Mouse (Mus musculus) forebrain, embryonic 12.5 days (tissue): ENCODE data around the gene Xrcc4. TPM values are rescaled to one million over a fixed set of nuclear protein-coding genes. Genes with fewer than 3 reads are reported as not detected.
A peak's percentile ranks its signal among the peaks of the same experiment; 100 is the strongest.

Experiments used
- ATAC-seq: fragments of 200-750 bp; cut with Nextera tagmentation; 2 replicates; pipeline ENCODE4 v1.8.0; 2017; ENCODE audit warnings: moderate TSS enrichment; ENCODE audit not compliant: low FRiP score
- H3K27ac ChIP-seq: fragments of 300-500 bp; sonication (generic); 2 replicates; pipeline ENCODE4 v1.5.1; 2016; ENCODE audit warnings: mild to moderate bottlenecking
- H3K27me3 ChIP-seq: fragments of 300-500 bp; sonication (generic); 2 replicates; pipeline ENCODE4 v1.6.1; 2016; ENCODE audit warnings: mild to moderate bottlenecking
- H3K36me3 ChIP-seq: fragments of 300-500 bp; sonication (generic); replicated peaks from 2 replicates; pipeline ENCODE4 v1.6.1; 2016; ENCODE audit warnings: mild to moderate bottlenecking
- H3K4me1 ChIP-seq: fragments of 300-500 bp; sonication (generic); 2 replicates; pipeline ENCODE4 v1.6.1; 2016
- H3K4me2 ChIP-seq: fragments of 300-500 bp; sonication (generic); 2 replicates; pipeline ENCODE4 v1.6.1; 2016; ENCODE audit warnings: mild to moderate bottlenecking, moderate library complexity
- H3K4me3 ChIP-seq: fragments of 300-500 bp; sonication (generic); replicated peaks from 2 replicates; pipeline ENCODE4 v1.5.1; 2016; ENCODE audit warnings: mild to moderate bottlenecking
- H3K9ac ChIP-seq: fragments of 300-500 bp; sonication (generic); 2 replicates; pipeline ENCODE4 v1.6.1; 2016; ENCODE audit warnings: mild to moderate bottlenecking
- H3K9me3 ChIP-seq: fragments of 300-500 bp; sonication (generic); 2 replicates; pipeline ENCODE4 v1.6.1; 2016
- WGBS: fragments of 180-500 bp; shearing (Covaris S2); methylation state at CpG from one replicate; pipeline ENCODE4 v1.1.7; 2016; 5-methylcytosine and 5-hydroxymethylcytosine counted together
- polyA plus RNA-seq: library from polyadenylated mRNA; unstranded; fragments of >200 nt; fragmentation: Nextera tagmentation; extraction: Ambion mirVana; gene quantifications from 2 replicates; pipeline ENCODE4 v1.2.1, GENCODE M21; 2016

The Xrcc4 gene
- polyA plus RNA-seq, 1 experiment from 2014 or later: 12.6 TPM

- Histone ChIP-seq H3K9me3 (no peaks in the 10 kb centered on the region), H3K4me3 (no peak overlapping the region), H3K4me2 (no peak overlapping the region), H3K27ac (0 out of 2 replicates have a peak overlapping the region, but pooled peaks have one; percentile 31), H3K4me1 (peaks cover 3% of the 10 kb centered on the region; the same call in 1 of the 2 replicates), H3K9ac (no peak overlapping the region), H3K36me3 (no peaks in the 10 kb centered on the region), H3K27me3 (no peaks in the 10 kb centered on the region)
- no peak for ATAC-seq
- WGBS: 25% methylated on average over 2 of the region's 2 CpGs
Observed at GRCm38 (mm10) chr13:90032523-90032922, 56.9 kb downstream of the Xrcc4 start.

DNA sequence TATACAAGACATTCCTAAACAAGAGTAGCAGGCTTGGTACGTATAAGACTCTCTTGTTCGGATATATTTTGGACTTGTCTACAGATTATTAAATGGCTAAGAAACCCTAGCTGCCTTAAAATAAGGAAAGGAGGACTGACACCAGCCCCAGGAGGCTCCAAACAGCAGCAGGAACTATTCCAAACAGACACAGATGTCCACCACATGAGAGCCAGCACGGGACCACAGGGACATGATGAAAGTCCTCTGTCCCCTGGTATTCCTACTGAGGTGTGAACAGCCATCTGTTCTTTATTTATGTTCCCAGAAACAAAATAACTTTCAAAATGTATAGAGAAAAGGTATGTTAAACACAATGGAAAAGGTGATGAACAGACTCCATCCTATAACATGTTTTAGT lies 58.5 kb downstream of the Xrcc4 start:
- H3K4me2 ChIP-seq: no peak overlapping the region
- H3K27ac ChIP-seq: no peak overlapping the region
- 87% methylated on average over 3 of the region's 3 CpGs for WGBS
- no peaks in the 10 kb centered on the region for H3K27me3 ChIP-seq
- no peak overlapping the region for H3K9ac ChIP-seq
- ATAC-seq: no peak
- no peaks in the 10 kb centered on the region for H3K9me3 ChIP-seq
- no peaks in the 10 kb centered on the region for H3K36me3 ChIP-seq
- peaks cover 3% of the 10 kb centered on the region; the same call in 1 of the 2 replicates for H3K4me1 ChIP-seq
- no peak overlapping the region for H3K4me3 ChIP-seq

GRCm38 (mm10) chr13:90012620-90013019 lies 76.8 kb downstream of the Xrcc4 start:
- Histone ChIP-seq H3K27me3 (no peaks in the 10 kb centered on the region), H3K4me1 (no peaks in the 10 kb centered on the region), H3K27ac (no peak overlapping the region), H3K4me3 (no peak overlapping the region), H3K4me2 (no peak overlapping the region), H3K9ac (no peak overlapping the region), H3K36me3 (no peaks in the 10 kb centered on the region), H3K9me3 (no peaks in the 10 kb centered on the region)
- no peak for ATAC-seq
- WGBS: 23% methylated on average over 3 of the region's 3 CpGs

DNA sequence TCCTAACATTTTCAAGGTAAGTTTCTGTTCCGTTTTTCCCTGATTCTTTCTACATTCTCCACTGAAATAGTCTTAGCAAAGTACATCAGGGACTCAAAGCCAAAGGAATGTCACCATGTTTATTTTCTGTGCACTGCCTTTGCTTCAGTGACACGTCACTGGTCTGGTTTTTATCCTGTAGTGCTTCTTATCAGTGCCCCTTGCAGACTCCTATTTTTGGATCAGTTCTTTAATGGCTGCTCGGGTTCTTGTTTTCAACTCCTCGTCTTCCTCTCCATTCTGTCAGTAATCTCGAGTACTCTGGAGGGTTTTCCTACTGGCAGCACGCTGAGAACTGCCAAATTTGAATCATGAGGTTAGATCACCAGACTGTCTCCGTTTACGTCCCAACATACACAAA lies 77.2 kb downstream of the Xrcc4 start:
- H3K27me3 ChIP-seq: no peaks in the 10 kb centered on the region
- 71% methylated on average over 8 of the region's 8 CpGs for WGBS
- H3K9ac ChIP-seq: no peak overlapping the region
- H3K36me3 ChIP-seq: no peaks in the 10 kb centered on the region
- H3K27ac ChIP-seq: no peak overlapping the region
- no peaks in the 10 kb centered on the region for H3K4me1 ChIP-seq
- no peaks in the 10 kb centered on the region for H3K9me3 ChIP-seq
- no peak overlapping the region for H3K4me2 ChIP-seq
- no peak overlapping the region for H3K4me3 ChIP-seq
- no peak for ATAC-seq

GRCm38 (mm10) chr13:90011129-90011528 lies 78.3 kb downstream of the Xrcc4 start:
- no peak overlapping the region for H3K9ac ChIP-seq
- H3K36me3 ChIP-seq: no peaks in the 10 kb centered on the region
- H3K4me3 ChIP-seq: no peak overlapping the region
- no peak overlapping the region for H3K27ac ChIP-seq
- WGBS: 87% methylated on average over 8 of the region's 8 CpGs
- H3K9me3 ChIP-seq: no peaks in the 10 kb centered on the region
- no peaks in the 10 kb centered on the region for H3K4me1 ChIP-seq
- no peaks in the 10 kb centered on the region for H3K27me3 ChIP-seq
- ATAC-seq: no peak
- H3K4me2 ChIP-seq: no peak overlapping the region

DNA sequence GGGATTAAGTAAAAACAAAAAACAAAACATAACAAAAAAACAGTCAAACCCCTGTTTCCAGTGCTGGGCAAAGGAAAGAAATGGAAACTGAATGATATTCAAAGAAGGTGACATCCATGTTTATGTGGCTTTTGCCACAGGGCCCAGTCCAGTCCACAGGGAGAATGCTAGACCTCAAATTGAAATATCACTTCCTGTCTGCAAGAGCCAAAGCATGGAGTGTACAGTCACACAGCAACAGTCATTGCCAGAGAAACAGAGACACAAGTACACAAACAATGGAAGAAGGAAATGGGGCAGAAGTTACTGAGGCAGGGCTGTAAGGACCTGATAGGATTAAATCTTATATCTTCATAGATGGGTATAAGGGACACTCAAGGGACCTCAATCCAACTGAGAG lies 79.6 kb downstream of the Xrcc4 start:
- H3K4me1 ChIP-seq: no peaks in the 10 kb centered on the region
- H3K27me3 ChIP-seq: no peaks in the 10 kb centered on the region
- H3K4me3 ChIP-seq: no peak overlapping the region
- H3K36me3 ChIP-seq: no peaks in the 10 kb centered on the region
- H3K9ac ChIP-seq: no peak overlapping the region
- H3K9me3 ChIP-seq: no peaks in the 10 kb centered on the region
- no peak overlapping the region for H3K4me2 ChIP-seq
- ATAC-seq: no peak
- no peak overlapping the region for H3K27ac ChIP-seq

GRCm38 (mm10) chr13:90005561-90005960 lies 83.8 kb downstream of the Xrcc4 start:
- Histone ChIP-seq H3K36me3 (no peaks in the 10 kb centered on the region), H3K4me1 (no peaks in the 10 kb centered on the region), H3K4me3 (no peak overlapping the region), H3K27me3 (no peaks in the 10 kb centered on the region), H3K9ac (no peak overlapping the region), H3K9me3 (no peaks in the 10 kb centered on the region), H3K4me2 (no peak overlapping the region), H3K27ac (no peak overlapping the region)
- WGBS: 96% methylated on average over 1 of the region's 1 CpGs
- ATAC-seq: no peak

DNA sequence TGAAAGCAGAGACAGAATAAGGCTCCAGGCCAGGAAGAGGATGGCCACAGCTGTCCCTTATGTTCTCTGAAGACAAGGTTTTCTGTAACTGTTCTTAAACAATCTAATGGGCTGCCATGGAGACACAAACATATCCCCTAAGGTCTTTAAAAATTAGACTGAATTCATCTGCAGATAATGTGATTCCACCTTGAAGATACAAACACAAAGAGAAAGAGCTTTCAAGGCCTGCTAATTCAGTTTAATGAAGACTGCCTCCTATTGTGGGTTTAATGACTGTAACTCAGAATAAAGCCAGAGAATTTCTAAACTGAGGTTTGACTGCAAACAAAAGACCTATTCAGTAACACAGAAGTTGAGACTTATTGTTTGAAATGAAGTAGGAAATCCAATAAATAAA lies 91.9 kb downstream of the Xrcc4 start:
- Histone ChIP-seq H3K36me3 (no peaks in the 10 kb centered on the region), H3K9me3 (no peaks in the 10 kb centered on the region), H3K27me3 (no peaks in the 10 kb centered on the region), H3K4me3 (no peak overlapping the region), H3K4me1 (peaks cover 4% of the 10 kb centered on the region; the same call in 1 of the 2 replicates), H3K4me2 (no peak overlapping the region), H3K27ac (no peak overlapping the region), H3K9ac (no peak overlapping the region)
- ATAC-seq: peak; percentile 23; the same call in 1 of the 2 replicates

DNA sequence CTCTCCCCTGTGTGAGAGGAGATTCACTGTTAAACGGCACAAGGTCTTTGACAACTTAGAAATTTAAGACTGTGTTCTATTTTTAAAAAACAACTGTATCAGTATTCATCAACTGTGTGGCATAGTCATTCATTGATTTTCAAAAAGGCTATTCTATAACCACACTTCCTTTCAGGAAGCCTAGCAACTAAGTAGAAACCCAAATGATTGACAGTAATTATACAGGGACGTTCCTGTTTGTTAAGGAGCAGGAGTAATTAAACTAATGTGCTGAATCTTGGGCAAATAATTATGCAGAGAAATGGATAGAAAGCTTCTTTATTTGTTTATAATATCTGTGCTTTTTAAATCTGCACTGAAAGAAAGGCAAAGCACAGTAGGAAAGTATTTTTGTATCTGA lies 103.3 kb downstream of the Xrcc4 start:
- H3K27ac ChIP-seq: no peak overlapping the region
- H3K9ac ChIP-seq: no peak overlapping the region
- H3K9me3 ChIP-seq: no peaks in the 10 kb centered on the region
- no peaks in the 10 kb centered on the region for H3K4me1 ChIP-seq
- no peaks in the 10 kb centered on the region for H3K36me3 ChIP-seq
- whole genome bisulfite sequencing: 22% methylated on average over 2 of the region's 2 CpGs
- no peaks in the 10 kb centered on the region for H3K27me3 ChIP-seq
- peak; percentile 41; the same call in 1 of the 2 replicates for ATAC-seq
- H3K4me2 ChIP-seq: no peak overlapping the region
- H3K4me3 ChIP-seq: no peak overlapping the region

GRCm38 (mm10) chr13:89970940-89971339 lies 118.5 kb downstream of the Xrcc4 start:
- no peak for ATAC-seq
- Histone ChIP-seq H3K4me2 (no peak overlapping the region), H3K4me1 (no peaks in the 10 kb centered on the region), H3K4me3 (no peak overlapping the region), H3K27ac (no peak overlapping the region), H3K9me3 (no peaks in the 10 kb centered on the region), H3K36me3 (no peaks in the 10 kb centered on the region), H3K27me3 (no peaks in the 10 kb centered on the region), H3K9ac (no peak overlapping the region)
- 83% methylated on average over 3 of the region's 3 CpGs for WGBS

DNA sequence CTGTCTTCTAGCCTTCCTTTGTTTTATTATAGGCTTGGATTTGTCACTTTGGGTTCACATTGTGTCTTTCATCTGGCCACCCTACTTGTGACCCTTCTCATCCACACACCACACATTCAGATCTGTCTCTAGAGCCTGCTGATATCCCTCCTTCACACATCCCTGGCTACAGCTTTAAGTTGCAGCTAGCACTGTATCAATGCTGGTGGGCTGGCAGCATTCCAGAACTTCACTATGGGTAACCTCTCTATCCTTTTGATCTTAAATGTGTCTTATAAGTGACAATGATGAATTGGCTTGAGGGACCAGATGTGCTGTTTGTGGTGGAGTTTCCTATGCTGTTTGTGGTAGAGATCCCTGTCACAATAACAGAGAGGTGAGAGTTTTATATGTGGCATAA lies 120.7 kb downstream of the Xrcc4 start:
- Histone ChIP-seq H3K9me3 (no peaks in the 10 kb centered on the region), H3K27ac (no peak overlapping the region), H3K4me1 (no peaks in the 10 kb centered on the region), H3K9ac (no peak overlapping the region), H3K4me3 (no peak overlapping the region), H3K4me2 (no peak overlapping the region), H3K36me3 (no peaks in the 10 kb centered on the region), H3K27me3 (no peaks in the 10 kb centered on the region)
- no peak for ATAC-seq

- Histone ChIP-seq H3K4me2 (no peak overlapping the region), H3K9me3 (no peaks in the 10 kb centered on the region), H3K36me3 (no peaks in the 10 kb centered on the region), H3K27me3 (no peaks in the 10 kb centered on the region), H3K27ac (no peak overlapping the region), H3K4me1 (no peaks in the 10 kb centered on the region), H3K9ac (no peak overlapping the region), H3K4me3 (no peak overlapping the region)
- no peak for ATAC-seq
- 56% methylated on average over 2 of the region's 2 CpGs for WGBS
Observed at GRCm38 (mm10) chr13:89944354-89944753, 145.1 kb downstream of the Xrcc4 start.

GRCm38 (mm10) chr13:89929477-89929876 lies 159.9 kb downstream of the Xrcc4 start:
- Histone ChIP-seq H3K9ac (no peak overlapping the region), H3K27ac (no peak overlapping the region), H3K27me3 (no peaks in the 10 kb centered on the region), H3K36me3 (no peaks in the 10 kb centered on the region), H3K9me3 (no peaks in the 10 kb centered on the region), H3K4me3 (no peak overlapping the region), H3K4me1 (no peaks in the 10 kb centered on the region), H3K4me2 (no peak overlapping the region)
- WGBS: 64% methylated on average over 3 of the region's 3 CpGs
- no peak for ATAC-seq
